Mouse (Mus musculus): ENCODE measurements at regions not wholly inside any gene's neighbourhood (a gene's known extent, or its start where the extent isn't known, plus 50 kb on each side); places are given as distances from the start of the nearest gene placed in this dataset.

DNA sequence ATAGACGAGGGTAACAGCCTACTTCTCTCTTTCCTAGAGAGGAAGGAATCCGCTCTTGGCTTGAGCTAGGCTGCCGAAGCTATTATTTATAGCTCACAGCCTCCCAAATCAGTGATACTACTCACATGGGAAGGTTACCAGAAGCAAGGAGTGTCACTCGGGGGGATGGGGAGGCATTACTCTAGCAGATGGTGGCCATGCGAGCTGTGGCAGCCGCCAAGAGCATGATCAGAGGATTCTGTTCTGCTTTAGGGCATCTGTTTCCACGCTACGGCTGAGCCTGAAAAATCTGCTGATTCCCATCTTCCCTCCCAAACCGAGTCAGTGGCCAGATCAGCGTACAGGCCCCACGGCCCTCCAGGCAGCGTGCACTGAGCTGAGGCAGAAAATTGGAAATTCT is 79.5 kb downstream of the Kctd12 start:
- Histone ChIP-seq H3K9ac (replicated peaks) (no peak overlapping the region), H3K36me3 (no peaks in the 10 kb centered on the region), H3K4me1 (no peaks in the 10 kb centered on the region), H3K27me3 (no peaks in the 10 kb centered on the region), H3K4me3 (no peak overlapping the region), H3K4me2 (replicated peaks) (no peak overlapping the region), H3K9me3 (no peaks in the 10 kb centered on the region), H3K27ac (replicated peaks) (peak overlapping the region; percentile 68)
- ATAC-seq (replicated peaks), result peak; percentile 94
- WGBS, result 50% methylated on average over 12 of the region's 12 CpGs

DNA sequence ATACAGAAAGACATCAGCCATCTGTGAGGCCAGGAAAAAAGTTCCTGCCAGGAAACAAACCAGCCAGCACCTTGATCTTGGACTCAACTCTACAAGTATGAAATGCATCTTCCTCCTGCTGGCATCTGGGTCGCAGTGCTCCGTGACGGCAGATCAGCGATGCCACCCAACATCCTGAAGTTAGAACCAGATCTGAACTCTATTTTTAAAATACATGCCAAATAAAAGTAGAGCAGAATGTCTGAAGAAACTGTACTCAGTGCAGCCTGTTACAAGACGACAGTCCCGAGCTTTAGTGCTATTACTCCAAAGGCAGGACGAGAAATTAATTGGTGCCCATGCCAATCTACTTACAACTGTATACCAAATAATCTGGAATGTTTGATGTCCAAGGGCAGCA is 80.2 kb downstream of the Kctd12 start:
- Histone ChIP-seq H3K27ac (replicated peaks) (no peak overlapping the region), H3K9ac (replicated peaks) (no peak overlapping the region), H3K4me2 (replicated peaks) (no peak overlapping the region), H3K27me3 (no peaks in the 10 kb centered on the region), H3K4me1 (no peaks in the 10 kb centered on the region), H3K9me3 (no peaks in the 10 kb centered on the region), H3K36me3 (no peaks in the 10 kb centered on the region), H3K4me3 (no peak overlapping the region)
- no peak for ATAC-seq (replicated peaks)
- 75% methylated on average over 7 of the region's 7 CpGs for WGBS

DNA sequence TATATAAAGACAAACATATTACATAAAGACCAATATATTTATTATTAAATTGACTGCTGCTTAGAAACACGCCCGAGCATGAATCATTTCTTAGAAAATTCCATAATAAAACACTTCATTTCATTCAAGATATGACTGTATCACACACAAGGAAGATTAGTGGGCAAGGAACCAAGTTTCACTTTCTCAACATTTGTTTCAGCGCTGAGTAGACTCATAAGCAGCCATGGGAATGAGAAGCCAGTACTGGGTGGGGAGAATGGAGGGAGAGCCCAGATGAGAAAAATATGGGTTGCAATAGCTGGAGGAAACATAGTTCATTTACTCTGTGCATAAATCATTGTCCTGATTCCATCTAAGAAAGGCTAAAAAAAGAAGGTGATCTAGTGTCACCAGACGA is 84.0 kb downstream of the Kctd12 start:
- H3K27me3 ChIP-seq, result no peaks in the 10 kb centered on the region
- H3K9me3 ChIP-seq, result no peaks in the 10 kb centered on the region
- no peak overlapping the region for H3K4me2 ChIP-seq (replicated peaks)
- ATAC-seq (replicated peaks), result no peak
- H3K36me3 ChIP-seq, result no peaks in the 10 kb centered on the region
- WGBS, result 82% methylated on average over 4 of the region's 4 CpGs
- H3K4me1 ChIP-seq, result no peaks in the 10 kb centered on the region
- H3K4me3 ChIP-seq, result no peak overlapping the region
- H3K9ac ChIP-seq (replicated peaks), result no peak overlapping the region
- H3K27ac ChIP-seq (replicated peaks), result no peak overlapping the region

DNA sequence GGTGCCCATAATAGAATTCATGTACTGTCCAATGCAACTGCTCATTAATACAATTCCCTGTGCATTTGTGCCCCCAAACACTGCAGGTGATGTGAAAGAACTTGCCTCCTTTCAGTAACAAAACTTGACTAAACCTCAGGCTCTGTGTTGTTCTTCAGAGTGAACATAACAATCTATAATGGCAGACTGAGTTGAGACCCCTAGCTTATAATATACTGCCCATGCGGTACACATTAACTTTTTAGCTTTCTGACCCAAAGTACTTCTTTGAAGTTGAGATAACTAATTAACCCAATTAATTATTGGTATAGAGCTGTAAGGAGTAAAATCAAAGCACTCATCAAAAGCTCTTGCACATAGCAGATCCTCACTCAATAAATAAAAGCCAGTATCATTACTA is 85.4 kb downstream of the Kctd12 start:
- WGBS, result 74% methylated on average over 1 of the region's 1 CpGs
- ATAC-seq (replicated peaks), result no peak
- H3K9ac ChIP-seq (replicated peaks), result no peak overlapping the region
- no peak overlapping the region for H3K4me2 ChIP-seq (replicated peaks)
- no peaks in the 10 kb centered on the region for H3K4me1 ChIP-seq
- H3K4me3 ChIP-seq, result no peak overlapping the region
- no peaks in the 10 kb centered on the region for H3K27me3 ChIP-seq
- H3K36me3 ChIP-seq, result no peaks in the 10 kb centered on the region
- no peak overlapping the region for H3K27ac ChIP-seq (replicated peaks)
- no peaks in the 10 kb centered on the region for H3K9me3 ChIP-seq

DNA sequence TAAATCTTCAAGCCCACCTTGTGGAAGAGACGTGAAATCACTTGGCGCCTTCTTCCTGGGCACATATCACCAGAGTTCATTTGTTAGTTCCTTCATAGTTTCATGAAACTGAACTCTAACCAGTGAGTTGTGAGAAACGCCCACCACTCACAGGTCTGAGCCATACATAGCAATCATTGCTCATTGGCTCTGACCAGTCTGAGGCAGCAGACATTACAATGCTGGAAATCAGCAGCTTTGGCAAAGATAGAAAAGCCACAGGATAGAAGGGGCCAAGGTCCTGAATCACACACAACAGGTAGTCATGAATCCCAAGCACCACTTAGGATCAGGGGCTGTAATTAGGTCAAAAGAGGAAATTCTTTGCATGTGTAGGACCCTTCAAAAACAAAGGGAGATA is 85.9 kb downstream of the Kctd12 start:
- H3K9me3 ChIP-seq, result no peaks in the 10 kb centered on the region
- H3K27me3 ChIP-seq, result no peaks in the 10 kb centered on the region
- H3K36me3 ChIP-seq, result no peaks in the 10 kb centered on the region
- H3K4me1 ChIP-seq, result no peaks in the 10 kb centered on the region
- no peak overlapping the region for H3K9ac ChIP-seq (replicated peaks)
- no peak overlapping the region for H3K27ac ChIP-seq (replicated peaks)
- no peak for ATAC-seq (replicated peaks)
- H3K4me2 ChIP-seq (replicated peaks), result no peak overlapping the region
- no peak overlapping the region for H3K4me3 ChIP-seq
- WGBS, result 89% methylated on average over 3 of the region's 3 CpGs

DNA sequence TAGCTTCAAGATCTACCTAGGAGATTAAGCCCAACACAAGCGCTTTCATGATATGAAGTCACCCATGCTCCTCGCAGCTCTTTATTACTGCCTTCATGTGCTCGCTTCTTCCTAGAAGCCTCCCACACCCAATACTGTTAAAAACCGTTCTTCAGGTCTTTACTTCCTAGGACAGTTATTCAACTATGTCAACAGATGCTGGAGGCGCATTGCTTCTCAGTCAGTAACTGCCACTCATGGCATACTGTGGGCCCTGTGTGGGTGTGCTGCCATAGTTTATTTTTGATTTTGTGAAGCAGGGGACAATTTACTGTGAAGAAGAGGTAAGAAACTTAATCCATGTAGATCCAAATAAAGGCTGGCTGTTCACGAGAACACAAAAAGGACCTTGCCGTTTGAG is 89.2 kb downstream of the Kctd12 start:
- Histone ChIP-seq H3K36me3 (no peaks in the 10 kb centered on the region), H3K27ac (replicated peaks) (no peak overlapping the region), H3K9ac (replicated peaks) (no peak overlapping the region), H3K9me3 (no peaks in the 10 kb centered on the region), H3K4me3 (no peak overlapping the region), H3K4me2 (replicated peaks) (no peak overlapping the region), H3K4me1 (no peaks in the 10 kb centered on the region), H3K27me3 (no peaks in the 10 kb centered on the region)
- WGBS, result 80% methylated on average over 7 of the region's 7 CpGs
- no peak for ATAC-seq (replicated peaks)

DNA sequence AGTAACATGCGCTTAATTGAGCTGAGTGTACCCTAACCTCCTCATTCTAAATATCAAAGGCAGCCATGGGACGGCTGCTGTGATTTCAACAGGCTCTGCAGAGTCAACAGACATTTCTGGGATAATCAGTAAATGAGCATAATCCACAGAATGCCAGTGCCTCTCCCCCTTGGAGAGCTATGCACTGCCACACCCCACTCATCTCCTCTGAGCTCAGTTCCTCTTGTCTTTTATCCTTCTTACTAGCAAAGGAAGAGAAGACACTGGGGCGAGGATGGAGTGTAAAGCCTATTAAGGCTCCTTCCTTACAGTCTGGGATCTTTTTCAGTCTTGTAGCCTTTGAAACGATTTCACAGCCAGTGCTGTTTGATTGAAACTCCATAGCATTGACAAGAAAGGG is 90.9 kb downstream of the Kctd12 start:
- WGBS, result 33% methylated on average over 4 of the region's 4 CpGs

DNA sequence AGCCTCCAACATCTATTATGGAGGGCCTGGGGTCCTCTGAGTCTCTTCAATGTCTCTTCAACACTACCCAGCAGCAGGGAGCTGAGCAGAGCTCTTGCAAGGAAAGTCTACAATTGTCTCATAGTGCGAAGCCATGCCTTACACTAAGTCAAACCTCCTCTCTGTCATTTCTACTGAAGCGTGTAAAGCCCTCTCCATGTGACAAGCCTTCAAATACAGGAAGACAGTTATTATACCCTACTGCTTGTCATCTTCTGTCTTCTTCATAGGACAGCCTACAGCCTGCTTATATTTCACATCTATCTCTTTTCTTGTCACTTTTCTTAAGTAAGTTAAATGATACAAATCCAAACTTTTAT is 97.2 kb downstream of the Kctd12 start:
- WGBS, result 92% methylated on average over 2 of the region's 2 CpGs
- Histone ChIP-seq H3K27ac (replicated peaks) (no peak overlapping the region), H3K36me3 (no peaks in the 10 kb centered on the region), H3K4me2 (replicated peaks) (no peak overlapping the region), H3K9ac (replicated peaks) (no peak overlapping the region), H3K4me1 (peaks cover 5% of the 10 kb centered on the region; the same call in 1 of the 2 replicates), H3K4me3 (no peak overlapping the region), H3K27me3 (no peaks in the 10 kb centered on the region), H3K9me3 (no peaks in the 10 kb centered on the region)
- ATAC-seq (replicated peaks), result no peak

More for the DNA sequence above, 90.9 kb downstream of the Kctd12 start:
- H3K4me2 ChIP-seq (replicated peaks), result no peak overlapping the region
- no peak overlapping the region for H3K9ac ChIP-seq (replicated peaks)
- no peak for ATAC-seq (replicated peaks)
- no peaks in the 10 kb centered on the region for H3K9me3 ChIP-seq
- no peaks in the 10 kb centered on the region for H3K36me3 ChIP-seq
- H3K27ac ChIP-seq (replicated peaks), result no peak overlapping the region
- no peak overlapping the region for H3K4me3 ChIP-seq
- no peaks in the 10 kb centered on the region for H3K4me1 ChIP-seq
- H3K27me3 ChIP-seq, result no peaks in the 10 kb centered on the region

DNA sequence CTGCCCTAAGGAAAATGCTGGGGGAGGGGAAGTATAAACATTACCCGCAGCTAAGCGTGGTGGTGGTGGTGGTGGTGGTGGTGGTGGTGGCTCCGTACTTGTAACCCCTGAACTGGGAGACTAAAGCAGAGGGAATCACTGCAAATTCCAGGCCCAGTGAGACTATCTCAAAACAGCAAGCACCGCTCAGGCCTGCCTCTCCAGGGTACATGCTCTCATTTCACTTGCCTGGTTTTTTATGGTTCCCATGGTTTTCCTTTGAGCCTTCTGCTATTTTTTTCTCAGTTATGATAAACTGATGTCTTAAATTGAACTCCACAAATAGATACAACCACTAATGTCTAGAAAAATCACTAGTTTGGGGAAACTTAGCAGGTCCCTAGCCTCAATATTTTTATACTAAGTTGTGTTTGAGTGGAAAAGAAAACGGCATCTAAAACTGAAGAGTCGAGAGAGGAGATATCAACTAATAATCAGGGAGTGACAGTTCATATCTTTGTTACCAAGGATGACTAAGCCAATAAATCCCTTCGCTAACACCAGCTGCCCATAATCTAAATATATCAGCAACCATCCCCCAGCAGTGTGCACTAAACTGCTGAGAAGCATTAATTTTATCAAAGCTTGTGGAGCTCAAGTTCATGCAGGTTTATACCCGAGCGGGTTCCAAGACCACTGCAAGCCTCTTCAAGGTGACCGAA is 97.7 kb downstream of the Kctd12 start:
- Histone ChIP-seq H3K9ac (replicated peaks) (no peak overlapping the region), H3K36me3 (no peaks in the 10 kb centered on the region), H3K27me3 (no peaks in the 10 kb centered on the region), H3K4me3 (no peak overlapping the region), H3K4me2 (replicated peaks) (no peak overlapping the region), H3K27ac (replicated peaks) (no peak overlapping the region), H3K4me1 (peaks cover 5% of the 10 kb centered on the region; the same call in 1 of the 2 replicates), H3K9me3 (no peaks in the 10 kb centered on the region)
- WGBS, result 91% methylated on average over 10 of the region's 10 CpGs
- ATAC-seq (replicated peaks), result no peak

DNA sequence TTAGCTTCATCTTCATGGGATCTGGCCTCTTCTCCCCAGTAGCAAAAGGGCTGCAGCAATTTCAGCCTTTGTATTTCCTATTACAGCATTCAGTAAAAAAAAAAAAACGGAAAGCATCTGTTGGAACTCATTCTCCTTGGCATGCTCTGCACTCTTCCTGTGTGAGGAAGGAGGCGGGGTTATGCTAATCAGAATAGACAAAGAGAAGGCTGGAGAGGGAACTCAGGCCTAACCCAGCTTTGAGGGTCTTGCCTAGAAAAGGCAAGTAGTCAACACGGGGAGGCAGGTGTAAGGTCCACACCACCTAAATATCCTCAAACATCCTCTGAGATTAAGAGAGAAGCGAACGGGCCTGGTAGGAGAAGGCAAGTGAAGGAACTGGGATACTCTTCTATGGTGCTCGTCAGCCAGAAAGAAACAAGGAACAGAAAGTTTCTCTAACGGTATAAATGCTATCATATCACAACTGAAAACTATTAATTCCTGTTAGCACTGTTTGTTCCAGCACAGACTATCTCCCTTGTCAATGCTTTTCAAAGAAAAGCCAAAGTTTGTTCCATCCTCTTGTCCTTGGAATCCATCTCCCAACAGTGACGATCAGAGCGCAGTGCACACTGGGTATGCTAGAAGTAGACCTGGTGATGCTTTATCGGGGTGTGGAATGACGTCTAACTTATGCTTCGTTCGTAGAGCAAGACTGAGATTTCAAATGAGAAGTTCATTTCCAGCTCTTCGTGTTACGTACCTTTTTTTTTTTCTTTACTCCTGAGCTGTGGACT is 98.9 kb downstream of the Kctd12 start:
- H3K36me3 ChIP-seq, result no peaks in the 10 kb centered on the region
- 76% methylated on average over 15 of the region's 15 CpGs for WGBS

DNA sequence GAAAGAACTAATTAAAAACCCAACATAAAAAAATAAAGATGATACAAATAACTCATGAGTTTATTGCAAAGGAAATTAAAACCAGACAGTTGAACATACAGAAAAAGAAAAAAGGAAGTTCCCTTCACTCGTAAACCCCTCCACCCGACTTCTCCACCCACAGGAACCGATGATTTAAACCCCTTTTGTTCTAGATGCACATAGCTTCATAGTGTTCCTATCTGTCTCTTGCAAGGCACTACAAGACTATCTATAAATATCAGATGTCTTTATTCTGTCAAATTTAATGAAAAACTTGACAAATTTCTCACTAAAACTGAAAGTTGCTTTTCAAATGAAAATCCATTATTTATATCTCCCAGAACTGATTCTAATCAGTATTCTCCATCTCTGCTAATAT is 100.2 kb downstream of the Kctd12 start:
- ATAC-seq (replicated peaks), result no peak
- Histone ChIP-seq H3K36me3 (no peaks in the 10 kb centered on the region), H3K27me3 (no peaks in the 10 kb centered on the region), H3K9ac (replicated peaks) (no peak overlapping the region), H3K4me3 (no peak overlapping the region), H3K4me2 (replicated peaks) (no peak overlapping the region), H3K9me3 (no peaks in the 10 kb centered on the region), H3K27ac (replicated peaks) (no peak overlapping the region), H3K4me1 (peaks cover 5% of the 10 kb centered on the region; the same call in 1 of the 2 replicates)
- 93% methylated on average over 3 of the region's 3 CpGs for WGBS

More for the DNA sequence above, 98.9 kb downstream of the Kctd12 start:
- H3K9me3 ChIP-seq, result no peaks in the 10 kb centered on the region
- ATAC-seq (replicated peaks), result peak; percentile 94
- peak overlapping the region; percentile 46; the same call in 1 of the 2 replicates for H3K27ac ChIP-seq (replicated peaks)
- H3K4me1 ChIP-seq, result peaks cover 5% of the 10 kb centered on the region; the same call in 1 of the 2 replicates
- H3K9ac ChIP-seq (replicated peaks), result no peak overlapping the region
- H3K4me2 ChIP-seq (replicated peaks), result no peak overlapping the region
- no peak overlapping the region for H3K4me3 ChIP-seq
- H3K27me3 ChIP-seq, result no peaks in the 10 kb centered on the region

DNA sequence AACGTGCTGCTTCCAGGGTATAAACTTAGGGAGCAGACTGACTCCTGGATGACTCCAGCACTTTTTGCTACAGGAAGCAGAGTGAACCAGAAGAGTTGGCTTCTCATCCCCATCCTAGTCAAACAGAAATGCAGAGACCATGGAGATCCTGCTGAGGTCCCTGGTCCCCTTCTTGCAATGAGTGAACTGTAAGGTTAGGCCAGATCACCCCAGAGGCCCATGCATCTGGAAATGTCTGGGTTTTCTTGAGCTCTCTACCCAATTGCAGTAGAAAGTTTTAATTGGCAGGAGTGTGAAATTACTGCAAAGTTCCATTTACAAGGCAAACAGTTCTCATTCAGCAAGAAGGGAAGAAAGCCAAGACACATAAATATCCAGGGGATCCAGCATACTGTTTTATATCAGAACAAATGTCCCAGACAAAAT is 101.8 kb downstream of the Kctd12 start:
- Histone ChIP-seq H3K27ac (replicated peaks) (no peak overlapping the region), H3K27me3 (no peaks in the 10 kb centered on the region), H3K36me3 (no peaks in the 10 kb centered on the region), H3K9me3 (no peaks in the 10 kb centered on the region), H3K4me1 (peaks cover 5% of the 10 kb centered on the region; the same call in 1 of the 2 replicates), H3K4me2 (replicated peaks) (no peak overlapping the region), H3K4me3 (no peak overlapping the region), H3K9ac (replicated peaks) (no peak overlapping the region)
- no peak for ATAC-seq (replicated peaks)
- 80% methylated on average over 1 of the region's 1 CpGs for WGBS
